Mouse (Mus musculus) heart, adult 8-10 months (tissue): ENCODE results near the gene Lhfpl2. TPM values are rescaled to one million over a fixed set of nuclear protein-coding genes. Genes with fewer than 3 reads are reported as not detected.

ENCODE experiments used
- DNase-seq: peaks from one replicate; pipeline ENCODE4 v3.0.0; 2022; ENCODE audit warnings: low spot score
- total RNA-seq, 4 experiments: library from RNA; stranded (reverse); gene quantifications; 2 replicates each; pipeline ENCODE4 v1.2.4; 2022

Gene Lhfpl2
- total RNA-seq, 4 experiments from 2014 or later = 1.9 to 4.1 (median 2.9) TPM

DNA sequence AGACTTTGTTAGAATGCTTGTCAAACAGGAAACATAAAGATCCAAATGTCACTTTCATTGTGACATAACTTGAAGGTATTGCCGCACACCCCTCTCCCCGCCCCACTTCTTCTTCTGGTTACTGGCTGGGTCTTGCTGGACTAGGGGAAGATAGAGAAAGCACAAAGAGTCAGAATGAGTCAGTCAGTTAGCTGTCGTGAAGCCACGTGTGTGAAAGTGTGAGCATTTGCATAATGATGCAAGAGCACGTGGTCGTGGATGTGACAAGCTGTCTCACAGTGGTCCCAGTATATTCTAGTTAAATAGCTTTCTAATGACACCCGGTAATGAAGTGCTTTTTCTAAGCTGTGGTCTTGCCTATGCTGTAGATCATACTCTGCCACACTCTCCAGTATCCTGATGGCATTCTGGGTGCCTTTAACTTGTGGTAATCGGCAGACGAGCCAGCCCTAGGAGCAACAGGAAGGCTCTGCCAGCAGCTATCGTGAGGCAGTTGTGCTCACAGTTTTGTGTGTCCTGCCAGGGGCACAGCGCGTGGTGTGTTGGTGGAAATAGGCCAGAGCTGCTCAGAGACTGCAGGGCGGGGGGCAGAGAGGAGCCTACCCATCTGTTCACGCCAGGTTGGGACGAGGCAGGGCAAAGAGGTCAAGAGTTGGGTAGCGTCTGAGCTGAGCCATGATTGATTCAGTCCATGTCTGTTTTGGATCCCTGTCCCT lies 40.9 kb downstream of the Lhfpl2 start:
- DNase-seq = peak; percentile 26

DNA sequence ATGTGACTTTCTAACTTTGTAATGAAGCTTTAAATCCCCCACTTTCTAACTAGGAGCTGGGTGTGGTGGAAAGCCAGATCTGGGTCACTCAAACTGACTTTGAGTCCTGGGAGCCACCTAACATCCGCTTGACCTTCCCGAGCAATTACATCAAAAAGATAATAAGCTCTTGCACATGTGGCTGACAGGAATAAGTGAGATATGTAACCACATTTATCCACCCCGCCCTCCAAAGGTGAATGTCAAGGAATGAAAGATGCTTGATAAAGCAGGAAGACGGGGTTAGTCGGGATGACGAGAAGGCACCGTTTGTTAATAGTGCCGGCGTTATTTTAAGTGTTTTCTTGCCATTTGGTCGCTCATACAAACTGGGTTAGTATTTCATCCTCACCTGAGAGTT lies 41.5 kb downstream of the Lhfpl2 start:
- DNase-seq = no peak

DNA sequence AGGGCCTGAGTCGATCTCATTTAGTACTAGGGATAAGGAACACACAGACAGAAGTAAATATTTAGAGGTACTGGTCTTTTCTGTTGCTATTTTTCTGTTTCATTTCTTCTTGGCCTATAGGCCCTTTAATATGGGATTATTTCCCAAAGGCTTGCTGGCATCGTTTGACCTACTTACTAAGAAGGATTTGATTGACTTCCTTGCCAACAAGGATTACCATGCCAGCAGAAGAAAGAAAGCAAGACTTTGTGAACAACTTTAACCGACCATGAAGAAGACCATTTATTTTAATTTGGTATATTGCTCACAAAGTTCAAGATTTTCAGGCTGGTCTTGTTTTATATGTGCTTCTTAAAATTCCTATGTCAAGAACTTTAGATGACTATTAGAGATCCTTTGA lies 42.8 kb downstream of the Lhfpl2 start:
- no peak for DNase-seq

DNA sequence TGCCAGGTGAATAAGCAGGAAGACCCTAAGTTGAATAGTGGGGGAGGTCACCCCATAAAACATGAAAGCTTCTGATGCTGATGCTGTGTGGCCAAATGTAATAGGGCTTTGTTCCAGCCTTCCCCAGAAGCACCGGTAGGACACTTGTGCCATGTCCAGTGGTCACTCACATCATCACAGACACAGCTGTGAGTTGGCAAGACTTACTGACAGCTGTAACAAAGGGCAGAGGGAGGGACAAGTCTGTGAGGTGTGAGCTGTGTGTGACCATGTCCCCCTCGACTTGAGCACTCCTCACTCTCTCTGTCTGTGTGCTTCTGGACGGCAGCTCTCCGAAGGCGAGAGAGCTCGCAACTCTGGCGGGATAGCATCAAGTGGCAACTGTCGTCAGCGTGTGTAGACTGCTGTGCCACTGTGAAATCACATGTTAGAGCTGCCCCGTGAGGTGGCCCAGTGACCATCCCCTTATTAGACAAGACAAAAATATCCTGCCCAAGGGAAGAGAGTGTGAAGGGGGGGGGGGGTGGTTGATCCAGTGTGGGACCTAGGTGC lies 43.5 kb downstream of the Lhfpl2 start:
- no peak for DNase-seq

DNA sequence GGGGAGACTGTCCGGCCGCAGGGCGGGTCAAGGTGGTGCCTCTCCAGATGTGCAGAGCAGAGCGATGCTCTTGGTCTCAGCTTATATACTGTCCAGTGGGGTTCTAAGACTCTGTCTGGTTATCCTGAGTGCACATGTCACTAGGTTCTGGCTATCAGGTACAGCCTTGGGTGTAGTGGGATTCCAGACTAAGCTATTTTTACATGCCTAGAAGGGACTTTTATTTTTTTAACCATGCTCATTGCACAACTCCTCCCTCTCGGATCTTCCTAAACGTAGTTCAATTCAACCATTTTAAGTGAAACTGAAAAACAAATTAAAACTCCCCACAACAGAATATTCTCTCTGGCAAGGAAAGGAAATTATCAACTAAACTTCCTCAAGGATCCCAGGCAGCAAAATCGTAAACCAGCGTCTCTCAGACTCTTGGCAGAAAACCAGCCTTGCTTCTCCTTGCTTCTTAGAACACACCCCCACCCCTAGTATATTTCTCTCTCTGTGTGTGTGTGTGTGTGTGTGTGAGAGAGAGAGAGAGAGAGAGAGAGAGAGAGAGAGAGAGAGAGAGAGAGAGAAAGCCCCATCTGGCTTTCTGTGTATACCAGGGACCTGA lies 47.4 kb downstream of the Lhfpl2 start:
- DNase-seq = no peak

- DNase-seq = no peak
Observed at GRCm38 (mm10) chr13:94106431-94106830, 48.8 kb downstream of the Lhfpl2 start.

DNA sequence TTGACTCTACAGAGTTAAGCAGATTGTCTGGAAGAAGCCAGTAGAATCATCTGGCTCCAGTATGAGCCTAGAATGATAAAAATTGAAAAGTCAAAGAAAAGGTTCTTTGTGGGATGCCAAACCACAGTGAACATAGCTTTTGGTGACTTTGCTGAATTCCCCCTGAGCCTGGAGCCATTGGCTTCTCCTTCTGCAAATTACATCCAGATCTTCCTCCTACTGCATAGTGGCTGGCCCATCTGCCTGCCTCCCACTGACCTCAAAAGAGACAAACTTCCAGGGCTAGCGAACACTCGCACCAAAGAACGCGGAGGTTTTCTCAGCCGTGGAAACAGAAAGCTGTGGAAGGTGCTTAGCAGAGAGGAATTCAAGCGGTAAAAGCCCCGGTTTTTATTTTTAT lies 49.4 kb downstream of the Lhfpl2 start:
- DNase-seq = no peak

DNA sequence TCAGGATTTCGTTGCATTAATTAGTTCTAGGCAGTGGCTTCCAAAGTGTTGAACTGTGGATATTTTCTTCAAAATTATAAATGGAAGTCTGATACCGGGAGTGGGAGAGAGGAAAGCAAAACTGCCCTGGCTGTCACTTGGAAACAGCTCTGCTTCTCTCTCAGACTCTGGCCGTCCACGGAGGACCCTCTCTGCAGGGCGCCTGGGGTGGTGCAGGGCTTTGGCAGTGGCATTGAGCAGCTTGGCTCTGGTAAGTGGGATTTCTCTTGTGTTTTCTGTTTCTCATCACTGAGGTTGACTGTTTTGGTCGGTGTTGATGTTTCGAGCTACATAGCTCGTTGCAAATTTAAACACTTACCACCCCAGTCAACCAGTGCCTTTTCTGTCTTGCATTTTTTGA lies 53.0 kb downstream of the Lhfpl2 start:
- DNase-seq = no peak

- DNase-seq = no peak
Observed at GRCm38 (mm10) chr13:94115476-94115875, 57.9 kb downstream of the Lhfpl2 start.

GRCm38 (mm10) chr13:94116705-94117410 lies 59.3 kb downstream of the Lhfpl2 start:
- no peak for DNase-seq

GRCm38 (mm10) chr13:94117522-94117921 lies 59.9 kb downstream of the Lhfpl2 start:
- no peak for DNase-seq

DNA sequence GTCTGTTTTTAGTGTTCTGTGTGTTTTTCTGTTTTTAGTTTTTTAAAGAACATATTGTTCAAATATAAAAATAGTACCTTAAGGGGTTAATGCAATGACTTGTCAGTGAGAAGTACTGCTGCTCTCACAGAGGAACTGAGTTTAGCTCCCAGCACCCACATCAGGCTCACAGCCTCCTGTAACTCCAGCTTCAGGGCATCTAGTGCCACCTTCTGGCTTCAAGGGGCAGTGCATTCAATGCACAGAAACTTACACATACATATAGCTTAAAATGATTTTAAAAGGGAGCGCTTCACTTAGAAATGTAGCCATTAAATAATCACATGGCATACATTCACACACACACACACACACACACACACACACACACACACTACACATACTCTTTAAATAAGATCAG lies 60.5 kb downstream of the Lhfpl2 start:
- DNase-seq = no peak

- no peak for DNase-seq
Observed at GRCm38 (mm10) chr13:94119309-94119708, 61.7 kb downstream of the Lhfpl2 start.

- DNase-seq = peak; percentile 44
Observed at GRCm38 (mm10) chr13:94122703-94123592, 65.4 kb downstream of the Lhfpl2 start.

DNA sequence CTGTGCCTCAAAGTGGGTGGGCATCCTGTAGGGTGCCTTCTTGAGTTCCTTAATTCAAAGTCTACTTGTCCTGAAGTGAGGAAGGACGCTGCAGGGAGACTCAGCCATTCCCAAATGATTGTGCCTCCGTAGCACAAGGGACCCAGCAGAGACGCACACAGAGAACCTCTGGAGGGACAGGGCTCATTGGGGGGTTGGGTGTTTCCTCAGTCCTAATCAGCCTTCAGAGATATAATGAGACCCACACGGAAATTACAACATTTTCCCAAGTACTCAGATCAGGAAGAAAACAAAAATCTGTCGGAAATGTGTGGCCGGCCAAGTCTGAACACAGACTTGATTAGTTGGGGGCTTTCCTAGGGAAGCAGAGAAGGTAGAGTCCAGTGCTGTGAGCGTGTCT lies 72.8 kb downstream of the Lhfpl2 start:
- no peak for DNase-seq

DNA sequence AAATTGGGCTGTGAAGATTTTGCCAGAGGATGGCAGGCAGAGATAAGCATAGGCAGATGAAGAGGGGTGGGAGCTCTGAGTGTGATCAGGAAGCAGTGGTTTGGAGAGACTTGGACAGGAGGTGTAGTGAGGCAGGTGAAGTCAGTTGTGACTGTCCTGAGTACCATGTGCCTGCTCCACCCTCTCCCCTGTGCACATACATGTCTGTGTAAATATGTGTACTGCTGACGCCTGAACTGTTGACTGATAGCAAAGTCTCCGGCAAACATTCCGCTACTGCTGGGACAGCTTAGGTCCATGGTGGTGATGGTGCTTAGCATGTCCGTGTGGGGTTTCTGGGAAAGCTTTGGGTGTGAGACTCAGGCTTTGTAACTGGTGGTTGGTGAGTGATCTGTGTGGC lies 73.5 kb downstream of the Lhfpl2 start:
- no peak for DNase-seq

- DNase-seq = peak; percentile 71
Observed at GRCm38 (mm10) chr13:94132187-94132995, 74.8 kb downstream of the Lhfpl2 start.

DNA sequence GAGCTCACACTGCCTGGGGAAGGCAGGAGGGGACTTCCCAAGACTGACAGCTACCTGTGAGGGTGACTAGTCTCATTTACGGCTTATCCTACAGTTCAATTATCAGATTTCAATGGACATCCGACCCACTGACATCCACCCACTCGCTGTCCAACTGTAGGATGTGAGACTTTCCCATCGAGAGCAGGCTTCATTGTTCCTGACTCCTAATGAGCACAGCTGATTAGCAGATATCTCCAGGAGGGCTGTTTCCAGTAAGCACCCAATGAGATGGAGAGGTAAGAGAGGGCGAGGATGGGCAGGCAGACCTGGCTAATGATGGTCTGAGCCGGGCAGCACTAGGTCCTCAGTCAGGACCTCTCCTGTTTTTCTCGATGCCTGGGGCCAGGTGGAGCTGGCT lies 77.0 kb downstream of the Lhfpl2 start:
- DNase-seq = no peak

GRCm38 (mm10) chr13:94135180-94135579 lies 77.6 kb downstream of the Lhfpl2 start:
- DNase-seq = peak; percentile 78

GRCm38 (mm10) chr13:94139713-94140445 lies 82.3 kb downstream of the Lhfpl2 start:
- peak; percentile 55 for DNase-seq
